Mouse (Mus musculus) midbrain, embryonic 12.5 days (tissue): ENCODE data around the gene Lifr. TPM values are rescaled to one million over a fixed set of nuclear protein-coding genes. Genes with fewer than 3 reads are reported as not detected.
A peak's percentile ranks its signal among the peaks of the same experiment; 100 is the strongest.

ENCODE experiments used
- ATAC-seq: fragments of 200-750 bp; cut with Nextera tagmentation; 2 replicates; pipeline ENCODE4 v1.8.0; 2017; ENCODE audit warnings: low read depth, moderate TSS enrichment, moderate library complexity; ENCODE audit not compliant: low FRiP score
- H3K27ac ChIP-seq: fragments of 300-500 bp; sonication (generic); replicated peaks from 2 replicates; pipeline ENCODE4 v1.5.1; 2016; ENCODE audit warnings: mild to moderate bottlenecking
- H3K27me3 ChIP-seq: fragments of 300-500 bp; sonication (generic); 2 replicates; pipeline ENCODE4 v1.6.1; 2016; ENCODE audit warnings: mild to moderate bottlenecking
- H3K36me3 ChIP-seq: fragments of 300-500 bp; sonication (generic); 2 replicates; pipeline ENCODE4 v1.6.1; 2016
- H3K4me1 ChIP-seq: fragments of 300-500 bp; sonication (generic); 2 replicates; pipeline ENCODE4 v1.6.1; 2016
- H3K4me2 ChIP-seq: fragments of 300-500 bp; sonication (generic); replicated peaks from 2 replicates; pipeline ENCODE4 v1.6.1; 2016; ENCODE audit warnings: mild to moderate bottlenecking, moderate library complexity
- H3K4me3 ChIP-seq: fragments of 300-500 bp; sonication (generic); 2 replicates; pipeline ENCODE4 v1.5.1; 2016; ENCODE audit warnings: mild to moderate bottlenecking
- H3K9ac ChIP-seq: fragments of 300-500 bp; sonication (generic); replicated peaks from 2 replicates; pipeline ENCODE4 v1.6.1; 2016; ENCODE audit warnings: mild to moderate bottlenecking, moderate library complexity
- H3K9me3 ChIP-seq: fragments of 300-500 bp; sonication (generic); 2 replicates; pipeline ENCODE4 v1.6.1; 2016; ENCODE audit warnings: mild to moderate bottlenecking
- WGBS: fragments of 180-500 bp; shearing (Covaris S2); methylation state at CpG from one replicate; pipeline ENCODE4 v1.1.7; 2016; 5-methylcytosine and 5-hydroxymethylcytosine counted together
- polyA plus RNA-seq: library from polyadenylated mRNA; unstranded; fragments of >200 nt; fragmentation: Nextera tagmentation; extraction: Ambion mirVana; gene quantifications from 2 replicates; pipeline ENCODE4 v1.2.1, GENCODE M21; 2016

The Lifr gene
- polyA plus RNA-seq, 1 experiment from 2014 or later, result 9.2 TPM

DNA sequence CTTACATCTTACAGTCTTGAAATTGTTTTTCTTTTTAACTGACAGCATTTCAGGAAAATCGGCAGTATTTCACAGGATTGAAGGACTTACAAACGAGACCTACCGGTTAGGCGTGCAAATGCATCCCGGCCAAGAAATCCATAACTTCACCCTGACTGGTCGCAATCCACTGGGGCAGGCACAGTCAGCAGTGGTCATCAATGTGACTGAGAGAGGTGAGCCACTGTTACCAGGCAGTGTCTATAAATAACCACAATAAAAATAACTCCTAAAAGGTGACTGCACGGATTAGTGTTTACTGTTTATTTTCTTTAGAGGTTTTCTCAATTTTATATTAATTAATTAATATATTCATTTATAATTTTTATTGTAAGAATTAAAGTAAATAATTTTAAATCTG is 82.9 kb downstream of the Lifr start:
- Histone ChIP-seq H3K4me3 (no peak overlapping the region), H3K27me3 (no peaks in the 10 kb centered on the region), H3K27ac (no peak overlapping the region), H3K36me3 (no peaks in the 10 kb centered on the region), H3K9me3 (no peaks in the 10 kb centered on the region), H3K9ac (no peak overlapping the region), H3K4me1 (no peaks in the 10 kb centered on the region), H3K4me2 (no peak overlapping the region)
- 92% methylated on average over 7 of the region's 7 CpGs for WGBS
- no peak for ATAC-seq

DNA sequence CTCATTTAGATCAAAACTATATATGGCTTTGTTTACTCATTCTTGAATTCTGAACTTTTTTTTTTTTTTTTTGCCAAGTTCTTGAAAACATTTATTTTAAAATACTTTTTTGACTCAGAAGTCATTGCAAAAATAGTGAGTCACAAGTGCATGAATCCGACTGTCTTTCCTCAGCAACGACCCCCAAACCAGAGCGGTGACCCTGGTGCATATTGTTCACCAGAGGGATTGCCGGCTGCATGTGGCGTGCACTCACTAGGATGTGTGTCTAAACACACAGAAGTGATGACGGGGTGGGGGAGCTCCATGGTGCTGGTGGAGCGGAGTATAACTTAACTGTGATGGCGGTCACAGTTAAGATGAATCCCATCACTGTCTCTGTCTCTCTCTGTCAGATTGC is 83.4 kb downstream of the Lifr start:
- no peak for ATAC-seq

DNA sequence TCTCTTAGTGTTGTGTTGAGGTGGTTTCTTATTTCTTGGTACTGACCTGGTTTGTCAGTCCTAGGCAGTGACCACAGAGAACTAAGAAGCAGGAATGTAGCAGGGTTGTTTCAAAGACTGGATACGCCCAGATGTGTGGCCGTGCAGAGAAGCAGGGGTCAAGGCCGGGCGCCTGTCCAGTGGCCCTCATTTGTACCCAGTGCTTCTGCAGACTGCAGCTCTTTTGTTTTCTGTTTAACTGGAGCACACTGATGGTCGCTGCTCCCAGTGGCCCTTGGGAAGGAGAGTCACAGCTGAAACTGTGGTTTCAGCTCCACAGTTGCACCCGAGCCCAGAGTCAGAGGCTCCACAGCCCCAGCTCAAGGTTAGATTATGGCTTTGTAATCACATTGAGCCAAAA is 90.2 kb downstream of the Lifr start:
- H3K4me1 ChIP-seq, result no peaks in the 10 kb centered on the region
- H3K27me3 ChIP-seq, result no peaks in the 10 kb centered on the region
- H3K27ac ChIP-seq, result no peak overlapping the region
- no peak for ATAC-seq
- no peak overlapping the region for H3K4me2 ChIP-seq
- H3K9me3 ChIP-seq, result no peaks in the 10 kb centered on the region
- no peak overlapping the region for H3K4me3 ChIP-seq
- WGBS, result 63% methylated on average over 6 of the region's 6 CpGs
- no peaks in the 10 kb centered on the region for H3K36me3 ChIP-seq
- H3K9ac ChIP-seq, result no peak overlapping the region

More for the DNA sequence above, 83.4 kb downstream of the Lifr start:
- Histone ChIP-seq H3K9ac (no peak overlapping the region), H3K4me1 (no peaks in the 10 kb centered on the region), H3K4me3 (no peak overlapping the region), H3K27me3 (no peaks in the 10 kb centered on the region), H3K4me2 (no peak overlapping the region), H3K36me3 (no peaks in the 10 kb centered on the region), H3K9me3 (no peaks in the 10 kb centered on the region), H3K27ac (no peak overlapping the region)
- WGBS, result 84% methylated on average over 8 of the region's 8 CpGs

DNA sequence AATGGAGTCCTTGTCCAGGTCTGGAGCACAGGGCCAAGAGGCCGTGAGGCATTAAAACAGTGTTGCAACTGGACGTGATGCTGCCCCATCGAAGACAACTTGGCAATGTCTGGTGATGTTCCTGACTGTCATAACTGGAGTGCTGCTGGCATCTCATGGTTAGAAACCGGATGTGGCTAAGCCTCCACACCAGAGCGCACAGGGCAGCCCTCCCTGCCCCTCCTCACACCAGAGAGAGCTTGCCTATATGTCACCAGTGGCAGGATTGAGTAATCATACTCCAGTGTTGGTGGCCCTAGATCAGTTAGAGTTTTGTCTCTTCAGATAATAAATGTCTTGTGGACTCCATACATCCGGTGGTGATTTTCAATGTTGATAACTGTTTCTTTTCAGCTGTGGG is 97.3 kb downstream of the Lifr start:
- Histone ChIP-seq H3K27me3 (no peaks in the 10 kb centered on the region), H3K4me3 (no peak overlapping the region), H3K4me1 (no peaks in the 10 kb centered on the region), H3K4me2 (no peak overlapping the region), H3K9me3 (no peaks in the 10 kb centered on the region), H3K36me3 (no peaks in the 10 kb centered on the region), H3K9ac (no peak overlapping the region), H3K27ac (no peak overlapping the region)
- no peak for ATAC-seq
- 88% methylated on average over 6 of the region's 6 CpGs for WGBS

DNA sequence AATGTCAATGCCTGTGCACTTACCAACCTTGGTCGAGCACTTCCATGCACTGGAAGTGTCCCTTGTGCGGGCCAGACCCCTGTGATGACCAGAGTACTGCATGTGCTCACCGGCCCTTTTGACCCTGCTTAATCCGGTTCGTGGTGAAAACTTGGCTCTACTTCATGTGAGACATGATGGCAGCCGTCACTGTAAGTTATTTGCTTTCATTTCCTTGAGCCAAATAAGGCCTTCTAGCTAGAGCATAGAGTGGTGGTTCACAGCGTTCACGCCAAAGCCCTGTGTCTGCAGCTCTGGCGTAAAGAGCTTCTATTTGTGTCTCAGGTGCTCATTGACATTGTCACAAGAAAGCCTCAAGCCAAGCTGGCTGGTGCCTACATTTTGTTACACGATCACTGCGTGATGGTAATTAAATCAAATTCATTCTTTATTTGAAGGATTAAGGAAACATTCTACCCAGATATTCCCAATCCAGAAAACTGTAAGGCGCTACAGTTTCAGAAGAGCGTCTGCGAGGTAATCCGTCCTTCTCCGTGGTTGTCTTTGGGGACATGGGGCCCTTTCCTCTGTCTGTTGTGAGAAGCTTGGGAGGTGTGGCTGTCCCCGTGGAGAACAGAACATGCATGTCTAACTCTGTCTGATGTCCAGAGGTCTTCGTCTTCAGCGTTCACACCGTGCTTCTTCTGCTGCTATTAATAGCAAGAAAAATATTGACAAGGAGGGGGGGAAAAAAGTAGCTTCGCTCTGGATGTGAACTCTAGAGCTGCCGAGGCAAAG is 99.5 kb downstream of the Lifr start:
- Histone ChIP-seq H3K36me3 (no peaks in the 10 kb centered on the region), H3K9me3 (no peaks in the 10 kb centered on the region), H3K4me2 (no peak overlapping the region), H3K9ac (no peak overlapping the region), H3K27me3 (no peaks in the 10 kb centered on the region), H3K4me1 (peaks cover 21% of the 10 kb centered on the region), H3K4me3 (no peak overlapping the region), H3K27ac (no peak overlapping the region)
- WGBS, result 93% methylated on average over 22 of the region's 22 CpGs
- ATAC-seq, result no peak

DNA sequence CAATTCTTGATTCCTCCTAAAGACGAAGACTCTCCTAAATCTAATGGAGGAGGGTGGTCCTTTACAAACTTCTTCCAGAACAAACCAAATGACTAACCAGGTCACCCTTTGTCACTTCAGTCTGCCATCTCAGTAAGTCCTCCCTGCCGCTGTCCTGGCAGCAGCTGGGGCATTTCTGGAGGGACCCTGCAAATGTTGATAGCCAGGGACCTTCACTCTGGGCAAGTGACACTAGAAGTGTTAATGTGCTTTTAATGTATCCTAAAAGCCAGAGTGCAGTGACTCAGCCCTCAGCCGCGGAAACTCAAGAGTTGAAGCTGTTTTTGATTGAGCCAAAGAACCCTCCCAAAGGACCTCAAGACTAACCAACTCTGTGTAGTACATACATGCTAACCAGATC is 100.7 kb downstream of the Lifr start:
- ATAC-seq, result no peak

GRCm38 (mm10) chr15:7192582-7192981 is 102.2 kb downstream of the Lifr start:
- Histone ChIP-seq H3K27ac (no peak overlapping the region), H3K9ac (no peak overlapping the region), H3K27me3 (no peaks in the 10 kb centered on the region), H3K4me2 (no peak overlapping the region), H3K9me3 (no peaks in the 10 kb centered on the region), H3K4me3 (no peak overlapping the region), H3K36me3 (no peaks in the 10 kb centered on the region), H3K4me1 (peaks cover 35% of the 10 kb centered on the region)
- ATAC-seq, result no peak
- WGBS, result 96% methylated on average over 2 of the region's 2 CpGs

More for the DNA sequence above, 100.7 kb downstream of the Lifr start:
- no peaks in the 10 kb centered on the region for H3K36me3 ChIP-seq
- H3K9me3 ChIP-seq, result no peaks in the 10 kb centered on the region
- H3K4me3 ChIP-seq, result no peak overlapping the region
- H3K4me1 ChIP-seq, result peaks cover 31% of the 10 kb centered on the region
- H3K9ac ChIP-seq, result no peak overlapping the region
- no peaks in the 10 kb centered on the region for H3K27me3 ChIP-seq
- no peak overlapping the region for H3K27ac ChIP-seq
- WGBS, result 91% methylated on average over 4 of the region's 4 CpGs
- H3K4me2 ChIP-seq, result no peak overlapping the region

GRCm38 (mm10) chr15:7194147-7194720 is 103.8 kb downstream of the Lifr start:
- Histone ChIP-seq H3K4me1 (peaks cover 46% of the 10 kb centered on the region), H3K9me3 (no peaks in the 10 kb centered on the region), H3K4me2 (peak overlapping the region; percentile 24), H3K9ac (no peak overlapping the region), H3K27me3 (no peaks in the 10 kb centered on the region), H3K27ac (peak overlapping the region; percentile 66), H3K36me3 (no peaks in the 10 kb centered on the region), H3K4me3 (no peak overlapping the region)
- WGBS, result 11% methylated on average over 13 of the region's 13 CpGs
- peak; percentile 55 for ATAC-seq

DNA sequence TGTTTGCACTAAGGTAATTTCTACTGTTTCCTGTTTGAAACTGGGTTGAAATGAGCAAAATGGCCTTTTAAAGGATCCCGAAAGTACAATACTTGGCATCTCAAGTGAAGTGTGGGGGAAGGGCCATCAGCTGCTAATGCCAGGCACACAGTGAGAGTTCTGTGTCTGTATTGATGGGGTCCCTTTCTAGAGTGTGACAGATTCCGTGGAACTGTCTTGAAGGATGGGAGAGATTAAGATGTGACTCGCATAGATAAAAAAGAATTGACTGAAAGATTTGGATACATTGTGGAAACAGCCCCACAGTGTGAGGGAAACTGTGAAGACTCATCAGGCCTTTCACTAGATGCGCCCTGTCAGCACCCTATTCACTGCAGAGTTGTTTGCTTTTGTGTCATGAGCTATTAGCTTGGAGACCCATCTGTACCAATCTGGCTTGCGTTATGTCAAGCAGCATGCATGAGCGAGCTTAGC is 104.4 kb downstream of the Lifr start:
- ATAC-seq, result peak; percentile 71
- no peaks in the 10 kb centered on the region for H3K36me3 ChIP-seq
- no peak overlapping the region for H3K9ac ChIP-seq
- peaks cover 51% of the 10 kb centered on the region for H3K4me1 ChIP-seq
- 10% methylated on average over 6 of the region's 6 CpGs for WGBS
- peak overlapping the region; percentile 66 for H3K27ac ChIP-seq
- H3K4me2 ChIP-seq, result peak overlapping the region; percentile 24; the same call in 1 of the 2 replicates
- H3K9me3 ChIP-seq, result no peaks in the 10 kb centered on the region
- no peaks in the 10 kb centered on the region for H3K27me3 ChIP-seq
- H3K4me3 ChIP-seq, result no peak overlapping the region

DNA sequence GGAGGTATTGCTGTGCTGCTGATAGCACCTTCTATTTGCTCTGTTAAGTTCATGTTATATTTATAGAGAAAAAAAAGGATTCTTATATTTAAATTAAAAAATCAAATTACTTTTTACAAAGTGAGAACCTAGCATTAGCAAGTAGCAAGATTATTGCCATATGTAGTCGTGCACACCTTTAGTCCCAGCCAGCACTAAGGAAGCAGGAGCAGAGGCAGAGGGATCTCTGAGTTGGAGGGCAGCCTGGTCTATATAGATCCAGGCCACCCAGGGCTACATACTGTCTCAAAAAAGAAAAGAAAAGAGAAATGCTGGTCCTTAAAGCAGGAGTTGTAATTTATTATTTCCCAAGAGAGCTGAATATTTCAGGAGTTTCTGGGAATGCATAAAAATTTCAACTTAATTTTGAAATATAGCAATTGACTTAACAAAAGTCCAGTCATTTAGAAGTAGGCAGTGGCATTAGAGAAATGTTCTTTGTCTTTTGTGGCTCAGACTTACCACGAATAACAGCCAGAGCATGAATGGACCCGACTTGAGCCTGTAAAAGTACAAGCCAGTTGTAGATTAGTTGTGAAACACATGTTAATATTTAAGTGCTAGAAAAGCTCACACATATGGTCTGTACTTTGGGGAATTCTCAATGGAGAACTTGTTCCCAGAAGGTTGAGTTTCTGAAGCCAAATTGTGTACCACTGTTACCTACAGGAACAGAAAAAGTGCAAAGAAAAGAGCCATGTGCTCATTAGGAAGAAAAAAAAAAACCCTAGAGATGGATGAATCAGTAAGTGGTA is 107.4 kb downstream of the Lifr start:
- no peaks in the 10 kb centered on the region for H3K36me3 ChIP-seq
- WGBS, result 47% methylated on average over 3 of the region's 3 CpGs
- no peak overlapping the region for H3K4me2 ChIP-seq
- peaks cover 62% of the 10 kb centered on the region for H3K4me1 ChIP-seq
- no peaks in the 10 kb centered on the region for H3K9me3 ChIP-seq
- H3K4me3 ChIP-seq, result no peak overlapping the region
- H3K9ac ChIP-seq, result no peak overlapping the region
- no peak for ATAC-seq
- H3K27ac ChIP-seq, result no peak overlapping the region; the same call in 1 of the 2 replicates
- no peaks in the 10 kb centered on the region for H3K27me3 ChIP-seq

GRCm38 (mm10) chr15:7198816-7199215 is 108.4 kb downstream of the Lifr start:
- peak overlapping the region; percentile 10; the same call in 1 of the 2 replicates for H3K27ac ChIP-seq
- no peak overlapping the region for H3K4me3 ChIP-seq
- H3K9ac ChIP-seq, result no peak overlapping the region
- H3K9me3 ChIP-seq, result no peaks in the 10 kb centered on the region
- H3K36me3 ChIP-seq, result no peaks in the 10 kb centered on the region
- WGBS, result 52% methylated on average over 2 of the region's 2 CpGs
- H3K4me2 ChIP-seq, result no peak overlapping the region
- peaks cover 52% of the 10 kb centered on the region for H3K4me1 ChIP-seq
- no peaks in the 10 kb centered on the region for H3K27me3 ChIP-seq
- peak; percentile 52 for ATAC-seq

- H3K27me3 ChIP-seq, result no peaks in the 10 kb centered on the region
- no peaks in the 10 kb centered on the region for H3K36me3 ChIP-seq
- H3K4me3 ChIP-seq, result no peak overlapping the region
- ATAC-seq, result no peak
- no peak overlapping the region for H3K4me2 ChIP-seq
- WGBS, result 54% methylated on average over 6 of the region's 6 CpGs
- H3K9ac ChIP-seq, result no peak overlapping the region
- H3K4me1 ChIP-seq, result peaks cover 40% of the 10 kb centered on the region
- H3K9me3 ChIP-seq, result no peaks in the 10 kb centered on the region
- no peak overlapping the region for H3K27ac ChIP-seq
These were observed 109.9 kb downstream of the Lifr start for GRCm38 (mm10) chr15:7200286-7200685.
